Mouse (Mus musculus): ENCODE data around the gene Tbc1d8. TPM values are rescaled to one million over a fixed set of nuclear protein-coding genes. Genes with fewer than 3 reads are reported as not detected.
A peak's percentile ranks its signal among the peaks of the same experiment; 100 is the strongest.

The Tbc1d8 gene
- polyA plus RNA-seq, 1 experiment from 2014 or later: 6.3 TPM

DNA sequence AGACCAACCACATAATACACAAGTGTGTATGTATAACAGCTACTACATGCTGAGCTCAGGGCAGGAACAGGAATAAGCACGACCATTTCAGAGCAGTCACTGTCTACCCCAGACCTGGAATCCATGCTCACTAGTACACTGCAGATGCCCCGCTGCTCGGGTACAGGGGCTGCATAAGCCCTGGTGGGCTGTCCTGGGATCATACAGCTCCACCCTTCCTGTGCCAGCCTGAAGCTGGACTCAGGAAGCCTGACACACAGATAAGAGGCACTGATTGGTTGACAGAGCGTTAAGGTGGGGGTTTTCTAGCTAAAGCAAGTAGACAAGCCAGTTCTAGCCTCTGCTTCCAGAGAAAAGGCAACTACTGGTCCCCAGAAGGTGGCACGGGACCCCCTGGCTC, 99.5 kb downstream of the Tbc1d8 start:
- Histone ChIP-seq H3K27ac (no peak overlapping the region), H3K4me3 (no peak overlapping the region), H3K36me3 (peaks cover 32% of the 10 kb centered on the region), H3K4me1 (replicated peaks) (no peaks in the 10 kb centered on the region), H3K27me3 (ENCODE audit: insufficient read depth, poor library complexity, severe bottlenecking) (no peaks in the 10 kb centered on the region), H3K9me3 (no peaks in the 10 kb centered on the region)
- no peak for DNase-seq (ENCODE audit: low spot score)
- 73% methylated on average over 5 of the region's 5 CpGs for WGBS

DNA sequence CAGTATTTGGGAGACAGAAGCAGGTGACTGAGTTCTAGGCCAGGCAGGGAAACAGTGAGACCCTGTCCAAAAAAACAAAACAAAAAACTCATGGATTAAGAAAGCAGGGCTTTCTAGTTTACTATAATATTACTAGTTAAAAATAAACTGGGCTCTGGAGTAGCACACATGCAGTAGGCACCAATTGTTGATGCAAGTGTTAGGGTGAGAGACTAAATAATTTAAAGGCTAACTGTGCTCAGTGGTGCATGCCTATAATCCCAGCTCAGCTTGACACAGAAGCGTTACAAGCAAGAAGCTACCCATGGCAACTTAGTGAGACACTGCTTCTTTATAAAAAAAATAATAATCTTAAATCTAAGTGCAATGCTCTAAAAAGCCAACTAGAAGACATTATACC, 100.0 kb downstream of the Tbc1d8 start:
- H3K36me3 ChIP-seq: peaks cover 37% of the 10 kb centered on the region
- no peak for DNase-seq (ENCODE audit: low spot score)
- WGBS: 69% methylated on average over 1 of the region's 1 CpGs
- no peak overlapping the region for H3K27ac ChIP-seq
- no peaks in the 10 kb centered on the region for H3K4me1 ChIP-seq (replicated peaks)
- H3K9me3 ChIP-seq: no peaks in the 10 kb centered on the region
- H3K4me3 ChIP-seq: no peak overlapping the region
- H3K27me3 ChIP-seq (ENCODE audit: insufficient read depth, poor library complexity, severe bottlenecking): no peaks in the 10 kb centered on the region

DNA sequence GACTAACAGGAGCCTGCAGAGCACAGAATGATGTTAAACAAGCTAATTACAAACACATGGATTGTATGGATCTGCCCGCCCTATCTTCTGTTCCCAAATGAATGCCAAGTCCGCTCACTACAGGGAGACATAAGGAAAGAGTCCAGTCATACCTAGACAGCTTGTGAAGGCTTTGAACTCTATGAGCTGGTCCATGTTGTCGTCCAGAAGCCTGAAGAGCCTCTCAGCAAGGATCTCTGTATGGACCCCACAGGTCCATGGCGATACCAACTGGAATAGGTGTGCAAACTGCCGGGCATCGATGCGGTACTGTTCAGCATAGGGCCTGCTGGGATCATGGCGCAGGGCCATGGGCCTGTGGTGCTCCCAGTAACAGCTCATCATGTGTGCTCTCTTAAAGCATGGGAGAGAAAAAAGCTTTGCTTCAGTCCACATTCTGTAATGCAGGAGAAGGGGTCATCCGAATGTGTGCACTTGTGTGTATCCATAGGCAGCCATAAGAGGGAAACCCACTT, 101.8 kb downstream of the Tbc1d8 start:
- Histone ChIP-seq H3K4me3 (no peak overlapping the region), H3K4me1 (replicated peaks) (no peaks in the 10 kb centered on the region), H3K36me3 (peaks cover 54% of the 10 kb centered on the region), H3K27ac (no peak overlapping the region), H3K27me3 (ENCODE audit: insufficient read depth, poor library complexity, severe bottlenecking) (no peaks in the 10 kb centered on the region), H3K9me3 (no peaks in the 10 kb centered on the region)
- WGBS: 95% methylated on average over 9 of the region's 9 CpGs
- no peak for DNase-seq (ENCODE audit: low spot score)

GRCm38 (mm10) chr1:39376121-39376520, 102.4 kb downstream of the Tbc1d8 start:
- 92% methylated on average over 7 of the region's 7 CpGs for WGBS
- Histone ChIP-seq H3K4me3 (no peak overlapping the region), H3K36me3 (peaks cover 61% of the 10 kb centered on the region), H3K9me3 (no peaks in the 10 kb centered on the region), H3K27me3 (ENCODE audit: insufficient read depth, poor library complexity, severe bottlenecking) (no peaks in the 10 kb centered on the region), H3K27ac (no peak overlapping the region), H3K4me1 (replicated peaks) (no peaks in the 10 kb centered on the region)
- no peak for DNase-seq (ENCODE audit: low spot score)

DNA sequence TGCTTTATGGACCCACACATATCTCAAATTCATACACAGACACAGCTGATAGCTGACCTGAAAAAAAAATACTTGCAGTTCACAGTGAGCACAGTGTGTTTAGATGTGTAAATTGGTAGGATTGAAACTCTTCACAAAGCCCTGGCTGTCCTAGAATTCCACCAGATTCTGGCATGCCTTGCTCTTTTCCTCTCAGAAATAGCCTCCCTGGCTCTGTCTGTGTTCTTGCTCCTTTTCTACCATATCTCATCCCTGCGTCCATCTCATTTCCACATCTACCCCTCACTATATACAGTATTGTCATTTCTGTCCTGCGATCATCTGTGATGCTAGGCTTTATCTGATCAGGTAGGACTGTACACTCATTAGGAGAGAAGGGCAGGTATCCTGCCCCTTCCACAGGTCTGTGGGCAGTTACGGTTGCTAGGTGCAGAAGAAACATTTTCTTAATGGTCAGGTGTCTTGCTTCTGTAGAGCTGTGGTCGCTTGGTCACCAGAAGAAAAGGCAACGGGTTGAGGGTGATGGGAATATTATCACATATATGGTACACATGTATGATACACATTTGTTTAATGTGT, 104.2 kb downstream of the Tbc1d8 start:
- 92% methylated on average over 5 of the region's 5 CpGs for WGBS
- Histone ChIP-seq H3K36me3 (peaks cover 79% of the 10 kb centered on the region), H3K27me3 (ENCODE audit: insufficient read depth, poor library complexity, severe bottlenecking) (no peaks in the 10 kb centered on the region), H3K27ac (no peak overlapping the region), H3K4me1 (replicated peaks) (peaks cover 5% of the 10 kb centered on the region), H3K4me3 (no peak overlapping the region), H3K9me3 (no peaks in the 10 kb centered on the region)
- DNase-seq (ENCODE audit: low spot score): no peak

- Histone ChIP-seq H3K4me1 (replicated peaks) (peaks cover 12% of the 10 kb centered on the region), H3K9me3 (no peaks in the 10 kb centered on the region), H3K27me3 (ENCODE audit: insufficient read depth, poor library complexity, severe bottlenecking) (no peaks in the 10 kb centered on the region), H3K27ac (no peak overlapping the region), H3K4me3 (no peak overlapping the region), H3K36me3 (peaks cover 84% of the 10 kb centered on the region)
- WGBS: 77% methylated on average over 4 of the region's 4 CpGs
- no peak for DNase-seq (ENCODE audit: low spot score)
Observed at GRCm38 (mm10) chr1:39373378-39373777, 105.2 kb downstream of the Tbc1d8 start.

DNA sequence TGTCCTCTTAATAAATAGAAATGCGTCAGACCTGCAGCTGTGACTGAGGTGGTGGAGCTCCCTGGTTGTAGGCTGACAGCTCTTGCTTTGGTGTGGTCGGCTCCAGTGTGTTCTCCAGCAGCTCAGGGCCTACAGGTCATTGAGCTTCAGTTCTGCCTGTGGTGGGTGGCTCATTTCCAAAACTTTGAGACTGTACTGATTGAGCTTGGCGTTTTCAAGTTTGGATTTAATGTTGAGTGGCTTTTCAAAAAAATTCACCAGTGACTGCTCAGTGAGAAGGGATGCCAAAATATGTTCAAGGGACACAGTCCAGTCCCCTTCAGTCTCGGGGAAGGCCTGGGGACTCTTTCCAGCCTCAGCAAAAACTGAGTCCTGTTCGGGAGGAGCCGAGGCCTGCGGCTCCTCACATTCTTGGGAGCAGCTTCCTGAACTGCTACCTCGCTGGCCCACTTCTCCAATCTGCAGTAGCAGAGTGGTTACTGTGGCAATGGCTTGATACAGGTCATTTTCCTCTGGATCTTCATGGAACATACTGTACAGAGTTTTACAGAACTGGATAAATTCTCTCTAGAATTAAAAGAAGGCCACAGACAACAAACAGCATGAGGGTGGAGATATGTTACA, 106.2 kb downstream of the Tbc1d8 start:
- H3K36me3 ChIP-seq: peaks cover 74% of the 10 kb centered on the region
- 89% methylated on average over 8 of the region's 8 CpGs for WGBS
- H3K9me3 ChIP-seq: no peaks in the 10 kb centered on the region
- DNase-seq (ENCODE audit: low spot score): no peak
- H3K4me1 ChIP-seq (replicated peaks): peaks cover 12% of the 10 kb centered on the region
- no peak overlapping the region for H3K27ac ChIP-seq
- no peak overlapping the region for H3K4me3 ChIP-seq
- no peaks in the 10 kb centered on the region for H3K27me3 ChIP-seq (ENCODE audit: insufficient read depth, poor library complexity, severe bottlenecking)

DNA sequence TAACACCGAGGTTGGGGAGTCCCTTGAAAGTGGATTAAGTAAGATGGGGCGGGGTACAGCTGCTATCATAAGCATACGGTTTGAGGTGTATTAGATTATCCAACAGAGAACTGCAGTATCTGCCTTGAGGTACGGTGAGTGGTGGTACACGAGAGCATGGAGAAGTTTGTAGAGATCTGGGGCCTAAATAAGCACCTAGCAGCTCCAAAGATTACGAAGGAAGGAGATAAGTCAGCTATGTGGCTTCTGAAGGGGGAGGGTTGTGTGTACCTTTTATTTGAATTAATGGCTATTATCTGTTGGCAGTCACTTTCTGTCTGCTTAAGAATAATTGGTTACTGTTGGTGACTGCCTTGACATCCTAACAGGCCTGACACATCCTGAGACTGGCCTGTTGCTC, 108.1 kb downstream of the Tbc1d8 start:
- Histone ChIP-seq H3K4me1 (replicated peaks) (peaks cover 20% of the 10 kb centered on the region), H3K4me3 (no peak overlapping the region), H3K27ac (no peak overlapping the region), H3K36me3 (peaks cover 60% of the 10 kb centered on the region), H3K9me3 (no peaks in the 10 kb centered on the region), H3K27me3 (ENCODE audit: insufficient read depth, poor library complexity, severe bottlenecking) (no peaks in the 10 kb centered on the region)
- no peak for DNase-seq (ENCODE audit: low spot score)
- WGBS: 93% methylated on average over 6 of the region's 6 CpGs

- no peak for DNase-seq (ENCODE audit: low spot score)
- Histone ChIP-seq H3K27me3 (ENCODE audit: insufficient read depth, poor library complexity, severe bottlenecking) (no peaks in the 10 kb centered on the region), H3K27ac (peak overlapping the region; percentile 97), H3K36me3 (peaks cover 45% of the 10 kb centered on the region), H3K9me3 (no peaks in the 10 kb centered on the region), H3K4me1 (replicated peaks) (peaks cover 20% of the 10 kb centered on the region), H3K4me3 (peak overlapping the region; percentile 98)
- under 1% methylated on average over 34 of the region's 34 CpGs for WGBS
Observed at GRCm38 (mm10) chr1:39368267-39368841, 110.2 kb downstream of the Tbc1d8 start.

DNA sequence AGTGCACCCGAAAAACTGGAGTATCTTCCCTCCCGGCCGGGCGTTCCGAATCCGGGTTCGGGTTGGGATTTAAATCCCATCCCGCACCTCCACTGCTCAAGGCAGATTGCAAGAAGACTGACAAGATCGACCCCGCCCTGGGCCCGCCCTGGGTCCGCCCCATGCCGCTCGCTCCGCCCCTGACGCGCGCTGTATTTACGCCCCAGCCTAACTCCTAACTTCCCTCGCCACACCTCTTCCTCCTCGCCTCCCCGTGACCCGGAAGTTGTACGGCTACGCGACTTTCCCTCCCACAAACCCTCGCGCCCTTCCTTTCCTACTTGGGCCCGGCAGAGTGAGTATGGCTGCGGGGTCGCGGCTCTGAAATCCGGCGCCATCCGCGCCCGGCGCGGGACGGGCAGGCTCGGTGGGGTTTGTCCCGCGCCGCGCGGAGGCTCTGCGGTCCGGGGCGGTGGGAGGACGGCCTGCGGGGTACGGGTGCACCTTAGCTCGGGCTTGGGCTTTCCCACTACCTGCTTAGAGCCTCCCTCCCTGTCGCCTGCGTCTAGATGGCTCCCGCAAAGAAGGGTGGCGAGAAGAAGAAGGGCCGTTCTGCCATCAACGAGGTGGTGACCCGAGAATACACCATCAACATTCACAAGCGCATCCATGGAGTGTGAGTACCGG, 110.8 kb downstream of the Tbc1d8 start, which contains the start of gene Rpl31:
Rpl31 (plus strand) TSS at position 242 of the 666 bp plus-strand sequence.
- H3K9me3 ChIP-seq: no peaks in the 10 kb centered on the region
- under 1% methylated on average over 62 of the region's 62 CpGs for WGBS
- peak within 1 kb of the TSS; percentile 98 for H3K4me3 ChIP-seq
- H3K27me3 ChIP-seq (ENCODE audit: insufficient read depth, poor library complexity, severe bottlenecking): no peaks in the 10 kb centered on the region
- peaks cover 39% of the 10 kb centered on the region for H3K36me3 ChIP-seq
- H3K27ac ChIP-seq: peak within 1 kb of the TSS; percentile 97
- peak; percentile 97 for DNase-seq (ENCODE audit: low spot score)
- H3K4me1 ChIP-seq (replicated peaks): peaks cover 20% of the 10 kb centered on the region

- 29% methylated on average over 6 of the region's 6 CpGs for WGBS
- Histone ChIP-seq H3K36me3 (peaks cover 32% of the 10 kb centered on the region), H3K4me1 (replicated peaks) (peaks cover 22% of the 10 kb centered on the region), H3K4me3 (peak overlapping the region; percentile 98), H3K27me3 (ENCODE audit: insufficient read depth, poor library complexity, severe bottlenecking) (no peaks in the 10 kb centered on the region), H3K27ac (peak overlapping the region; percentile 97), H3K9me3 (no peaks in the 10 kb centered on the region)
- DNase-seq (ENCODE audit: low spot score): no peak
Observed at GRCm38 (mm10) chr1:39367045-39367444, 111.5 kb downstream of the Tbc1d8 start.

DNA sequence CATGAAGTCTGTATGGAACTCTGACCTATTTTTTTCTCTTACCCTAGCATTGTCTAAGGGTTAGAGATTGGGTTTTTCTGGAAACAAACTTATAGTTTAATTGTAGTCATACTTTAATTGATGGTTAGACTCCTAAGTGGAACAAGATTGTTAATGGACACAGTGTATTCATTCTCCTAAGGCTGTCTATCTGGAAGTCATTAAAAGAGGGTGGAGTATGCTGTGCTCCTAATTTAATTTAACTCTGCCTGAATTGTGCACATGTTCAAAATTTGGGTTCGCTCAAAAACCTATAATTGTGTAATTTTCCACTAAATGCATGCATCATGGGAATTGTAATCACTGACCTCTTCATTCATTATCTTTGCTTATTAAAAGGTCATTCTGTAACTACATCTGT, 113.0 kb downstream of the Tbc1d8 start:
- Histone ChIP-seq H3K36me3 (peaks cover 17% of the 10 kb centered on the region), H3K9me3 (no peaks in the 10 kb centered on the region), H3K4me1 (replicated peaks) (peaks cover 29% of the 10 kb centered on the region), H3K27me3 (ENCODE audit: insufficient read depth, poor library complexity, severe bottlenecking) (no peaks in the 10 kb centered on the region), H3K4me3 (no peak overlapping the region), H3K27ac (no peak overlapping the region)
- no peak for DNase-seq (ENCODE audit: low spot score)
- WGBS: 84% methylated on average over 1 of the region's 1 CpGs

GRCm38 (mm10) chr1:39362515-39362893, 116.1 kb downstream of the Tbc1d8 start:
- DNase-seq (ENCODE audit: low spot score): no peak
- Histone ChIP-seq H3K27ac (no peak overlapping the region), H3K4me3 (no peak overlapping the region), H3K27me3 (ENCODE audit: insufficient read depth, poor library complexity, severe bottlenecking) (no peaks in the 10 kb centered on the region), H3K9me3 (0 out of 2 replicates have a peak, but pooled peaks cover 2% of the 10 kb centered on the region), H3K4me1 (replicated peaks) (peaks cover 17% of the 10 kb centered on the region), H3K36me3 (no peaks in the 10 kb centered on the region)
- 55% methylated on average over 7 of the region's 7 CpGs for WGBS
